Mouse (Mus musculus): ENCODE results near the gene Ap5m1. TPM values are rescaled to one million over a fixed set of nuclear protein-coding genes. Genes with fewer than 3 reads are reported as not detected.
"Not testable (repeated sequence)": the region's sequence is repeated elsewhere in the genome, so short reads cannot be mapped to it uniquely, and the experiment has no call there.

Ap5m1 gene
- polyA plus RNA-seq, 1 experiment from 2014 or later: 29.5 TPM

DNA sequence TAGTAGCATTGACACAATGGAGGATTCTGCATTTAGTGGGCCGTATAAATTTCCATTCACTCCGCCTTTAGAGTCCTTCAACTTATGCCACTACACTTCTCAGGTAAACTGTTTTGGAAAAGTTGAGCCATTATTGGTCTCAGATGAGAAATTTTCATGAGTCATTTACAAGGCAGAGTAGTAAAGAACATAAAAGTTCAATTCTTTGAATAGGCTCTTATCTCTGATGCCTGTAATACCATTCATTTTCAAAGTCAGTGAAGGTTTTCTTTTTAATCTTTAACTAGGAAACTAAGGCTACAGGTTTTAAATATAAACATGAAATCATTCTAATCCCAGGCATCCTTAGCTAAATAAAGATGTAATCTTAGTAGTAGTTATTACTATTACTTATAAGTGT is 12.9 kb downstream of the Ap5m1 start:
- H3K4me2 ChIP-seq (replicated peaks): no peak overlapping the region
- ATAC-seq: peak; percentile 75
- H3K27ac ChIP-seq: no peak overlapping the region
- H3K27me3 ChIP-seq (replicated peaks): no peaks in the 10 kb centered on the region
- no peak overlapping the region for H3K9ac ChIP-seq
- no peak overlapping the region for H3K4me3 ChIP-seq (replicated peaks)
- no peaks in the 10 kb centered on the region for H3K9me3 ChIP-seq
- no peaks in the 10 kb centered on the region for H3K36me3 ChIP-seq
- 65% methylated on average over 2 of the region's 2 CpGs for WGBS
- no peaks in the 10 kb centered on the region for H3K4me1 ChIP-seq (replicated peaks)

DNA sequence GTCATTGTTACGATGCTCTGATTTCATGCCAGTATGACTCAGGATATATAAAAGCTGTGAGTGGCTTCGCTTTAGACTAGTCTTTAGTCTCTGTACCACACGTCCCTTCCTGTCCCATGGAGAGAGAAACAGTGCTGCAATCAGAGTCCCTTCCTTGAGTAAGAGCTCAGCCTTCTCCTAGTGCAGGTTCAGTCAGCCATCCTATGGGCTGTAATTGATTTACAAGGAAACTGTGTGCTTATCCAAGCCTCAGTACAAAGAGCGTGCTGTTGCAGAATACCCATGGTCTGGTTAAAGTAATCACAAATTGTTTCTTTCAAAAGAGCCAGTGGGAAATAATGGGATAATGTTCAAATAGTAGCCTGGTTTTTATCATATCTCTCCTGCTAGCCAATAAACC is 20.6 kb downstream of the Ap5m1 start:
- H3K27ac ChIP-seq: no peak overlapping the region
- 74% methylated on average over 4 of the region's 4 CpGs for WGBS
- peak; percentile 72 for ATAC-seq

DNA sequence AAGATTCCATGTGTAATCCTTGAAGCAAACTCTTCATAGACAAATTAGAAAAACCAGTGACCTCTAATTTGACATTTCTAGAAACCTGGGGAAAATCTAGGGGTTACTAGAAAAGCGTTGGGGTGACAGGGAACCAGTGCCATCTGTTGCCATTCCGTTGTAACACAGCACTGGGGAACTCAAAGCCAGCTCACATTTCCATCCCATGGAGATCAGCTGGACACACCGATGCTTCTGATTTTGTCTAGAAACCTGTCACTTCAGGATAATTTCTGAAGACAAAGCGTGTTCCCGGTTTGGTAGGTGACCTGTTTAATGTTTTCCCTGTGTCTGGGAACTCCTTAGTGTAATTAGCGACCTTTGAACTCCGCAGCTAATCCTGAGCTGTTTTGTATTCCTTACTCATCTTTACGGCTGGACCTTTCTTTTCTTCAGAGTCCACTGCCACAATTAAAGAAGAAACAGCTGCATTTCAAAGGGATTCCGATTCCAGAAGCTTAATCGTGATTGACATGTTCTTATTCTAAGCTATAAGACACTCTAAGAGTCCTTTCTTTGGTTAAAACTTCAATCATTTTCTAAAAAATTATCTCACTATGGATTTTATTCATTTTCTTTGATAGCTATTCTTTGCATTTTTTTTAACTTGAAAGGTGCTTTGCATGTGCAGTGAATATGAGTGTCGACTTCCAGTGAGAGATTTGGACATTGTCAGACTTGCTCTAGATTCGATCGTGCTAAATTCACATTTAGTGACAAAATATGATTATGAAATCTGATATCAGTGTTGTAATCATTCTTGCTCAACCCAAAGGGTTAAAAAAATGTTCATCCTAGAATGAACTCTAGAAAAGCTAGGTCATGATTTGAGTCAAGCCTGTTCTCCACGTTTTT is 22.5 kb downstream of the Ap5m1 start:
- no peak overlapping the region for H3K4me3 ChIP-seq (replicated peaks)
- no peaks in the 10 kb centered on the region for H3K36me3 ChIP-seq
- no peak overlapping the region for H3K27ac ChIP-seq
- no peaks in the 10 kb centered on the region for H3K4me1 ChIP-seq (replicated peaks)
- no peak overlapping the region for H3K9ac ChIP-seq
- WGBS: 50% methylated on average over 14 of the region's 14 CpGs
- no peak overlapping the region for H3K4me2 ChIP-seq (replicated peaks)
- no peaks in the 10 kb centered on the region for H3K27me3 ChIP-seq (replicated peaks)
- ATAC-seq: peak; percentile 66
- no peaks in the 10 kb centered on the region for H3K9me3 ChIP-seq

More for the DNA sequence above, 20.6 kb downstream of the Ap5m1 start:
- no peaks in the 10 kb centered on the region for H3K36me3 ChIP-seq
- H3K4me2 ChIP-seq (replicated peaks): no peak overlapping the region
- H3K4me3 ChIP-seq (replicated peaks): no peak overlapping the region
- no peaks in the 10 kb centered on the region for H3K27me3 ChIP-seq (replicated peaks)
- no peaks in the 10 kb centered on the region for H3K4me1 ChIP-seq (replicated peaks)
- H3K9me3 ChIP-seq: no peaks in the 10 kb centered on the region
- no peak overlapping the region for H3K9ac ChIP-seq

DNA sequence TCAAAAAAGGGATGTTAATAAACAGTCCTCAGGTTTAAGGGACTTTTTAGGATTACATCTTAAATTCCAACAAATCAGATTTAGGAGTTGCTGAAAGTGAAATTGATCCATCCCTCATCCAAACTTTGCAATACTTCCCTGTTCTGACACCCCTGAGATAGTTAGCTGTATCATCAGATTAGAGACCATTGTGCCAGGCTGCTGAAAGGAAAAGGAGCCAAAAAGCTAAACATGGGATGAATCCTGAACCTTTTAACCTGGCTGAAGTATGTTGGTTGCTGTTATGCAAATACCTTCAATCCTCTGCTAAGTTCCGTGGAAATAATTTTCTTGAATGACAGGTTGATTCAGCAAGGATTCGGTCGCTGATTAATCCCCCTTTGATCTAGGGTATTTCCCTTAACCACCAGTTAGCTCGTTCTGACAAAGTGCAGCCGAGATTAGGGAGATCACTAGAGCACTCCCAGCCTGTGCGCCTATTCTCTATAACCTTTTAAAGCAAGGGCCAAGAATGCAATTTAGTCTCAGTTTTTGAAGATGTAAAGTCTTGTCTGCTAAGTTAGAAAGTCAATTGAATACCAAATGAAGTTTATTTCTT is 23.7 kb downstream of the Ap5m1 start:
- Histone ChIP-seq H3K27ac (no peak overlapping the region), H3K4me1 (replicated peaks) (no peaks in the 10 kb centered on the region), H3K9ac (no peak overlapping the region), H3K4me3 (replicated peaks) (no peak overlapping the region), H3K27me3 (replicated peaks) (no peaks in the 10 kb centered on the region), H3K36me3 (no peaks in the 10 kb centered on the region), H3K9me3 (no peaks in the 10 kb centered on the region), H3K4me2 (replicated peaks) (no peak overlapping the region)
- 37% methylated on average over 6 of the region's 6 CpGs for WGBS
- ATAC-seq: no peak

DNA sequence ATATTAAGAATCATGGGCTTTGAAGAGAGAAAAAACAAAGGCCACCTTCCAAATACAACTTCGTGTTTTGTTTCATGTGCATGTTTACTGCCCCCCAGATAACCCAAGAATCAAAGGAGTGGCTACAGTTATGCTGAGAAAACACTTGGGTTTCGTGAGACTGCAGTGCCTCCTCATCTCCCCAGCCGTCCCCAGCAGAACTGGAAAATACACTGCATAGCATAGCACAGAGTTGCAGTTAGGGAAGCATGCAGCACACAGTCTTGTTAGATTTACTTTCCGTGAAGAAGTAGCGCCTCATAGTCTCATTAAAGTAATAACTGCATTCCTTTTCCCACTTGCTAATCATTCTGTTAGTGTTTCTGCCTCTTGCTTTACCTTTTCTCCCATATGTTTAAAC is 24.2 kb downstream of the Ap5m1 start:
- Histone ChIP-seq H3K4me1 (replicated peaks) (no peaks in the 10 kb centered on the region), H3K4me2 (replicated peaks) (no peak overlapping the region), H3K36me3 (no peaks in the 10 kb centered on the region), H3K27ac (no peak overlapping the region), H3K4me3 (replicated peaks) (no peak overlapping the region), H3K9ac (no peak overlapping the region), H3K9me3 (no peaks in the 10 kb centered on the region), H3K27me3 (replicated peaks) (no peaks in the 10 kb centered on the region)
- 60% methylated on average over 5 of the region's 5 CpGs for WGBS
- ATAC-seq: no peak

DNA sequence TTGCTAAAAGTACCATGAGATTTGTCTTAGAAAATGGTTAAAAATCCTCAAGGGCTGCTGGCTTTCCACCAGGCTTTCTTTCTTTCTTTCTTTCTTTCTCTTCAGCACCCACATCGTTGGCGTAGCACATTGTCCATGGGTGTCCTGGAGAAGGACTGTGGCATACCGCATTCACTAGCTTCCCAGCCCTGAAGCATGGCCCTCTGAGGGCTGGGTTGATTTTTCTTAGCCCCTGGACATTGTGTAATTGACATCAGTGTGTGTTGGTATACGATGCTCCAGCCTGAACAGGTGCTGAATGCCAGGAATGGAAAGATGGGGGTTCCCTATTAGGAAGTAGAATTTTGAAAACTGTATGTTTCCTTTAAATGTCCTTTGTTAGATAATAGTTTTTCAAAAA is 25.4 kb downstream of the Ap5m1 start:
- ATAC-seq: no peak
- H3K4me3 ChIP-seq (replicated peaks): no peak overlapping the region
- no peaks in the 10 kb centered on the region for H3K27me3 ChIP-seq (replicated peaks)
- H3K27ac ChIP-seq: no peak overlapping the region
- H3K9me3 ChIP-seq: no peaks in the 10 kb centered on the region
- H3K9ac ChIP-seq: no peak overlapping the region
- 94% methylated on average over 4 of the region's 4 CpGs for WGBS
- no peak overlapping the region for H3K4me2 ChIP-seq (replicated peaks)
- H3K4me1 ChIP-seq (replicated peaks): no peaks in the 10 kb centered on the region
- H3K36me3 ChIP-seq: no peaks in the 10 kb centered on the region

DNA sequence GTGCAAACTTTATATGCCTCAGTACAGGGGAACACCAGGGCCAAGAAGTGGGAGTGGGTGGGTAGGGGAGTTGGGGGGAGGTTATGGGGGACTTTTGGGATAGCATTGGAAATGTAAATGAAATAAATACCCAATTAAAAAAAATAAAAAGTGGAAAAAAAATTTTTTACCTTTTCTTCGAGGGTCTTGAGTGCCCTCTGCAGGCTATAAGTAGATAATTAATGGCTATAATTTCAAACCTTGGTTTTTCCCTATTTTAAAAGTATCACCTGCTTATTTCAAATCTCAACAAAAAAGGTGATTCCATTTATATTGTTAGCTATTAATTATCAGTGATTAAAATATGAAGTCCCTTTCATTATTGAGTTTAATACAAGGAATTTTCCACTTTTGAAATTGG is 25.9 kb downstream of the Ap5m1 start:
- H3K9me3 ChIP-seq; H3K9ac ChIP-seq; H3K4me2 ChIP-seq (replicated peaks); H3K27ac ChIP-seq; H3K36me3 ChIP-seq; ATAC-seq; H3K27me3 ChIP-seq (replicated peaks); H3K4me3 ChIP-seq (replicated peaks); H3K4me1 ChIP-seq (replicated peaks): not testable (repeated sequence)
- 40% methylated on average over 1 of the region's 1 CpGs for WGBS

DNA sequence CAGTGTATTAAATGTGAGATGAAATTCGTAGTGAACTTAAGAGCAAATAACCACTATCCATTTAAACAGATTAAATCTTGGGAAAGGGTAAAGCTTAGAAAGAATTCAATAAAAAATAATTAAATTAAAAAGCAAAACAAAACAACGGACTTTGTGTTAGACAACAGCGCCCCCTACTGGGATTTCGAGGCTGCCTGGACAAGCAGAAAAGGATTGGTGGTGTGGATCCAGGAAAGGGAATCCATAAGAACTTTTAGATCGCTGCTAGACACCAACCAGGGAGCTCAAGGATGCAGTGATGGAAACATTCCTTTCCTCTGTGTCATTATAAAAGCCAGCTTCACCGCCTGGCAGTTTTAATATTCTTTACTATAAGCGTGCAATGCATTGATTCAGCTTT is 52.5 kb downstream of the Ap5m1 start:
- no peak overlapping the region for H3K4me3 ChIP-seq (replicated peaks)
- no peak overlapping the region for H3K27ac ChIP-seq
- ATAC-seq: no peak
- no peaks in the 10 kb centered on the region for H3K36me3 ChIP-seq
- no peaks in the 10 kb centered on the region for H3K27me3 ChIP-seq (replicated peaks)
- no peaks in the 10 kb centered on the region for H3K4me1 ChIP-seq (replicated peaks)
- no peaks in the 10 kb centered on the region for H3K9me3 ChIP-seq
- no peak overlapping the region for H3K4me2 ChIP-seq (replicated peaks)
- H3K9ac ChIP-seq: no peak overlapping the region
- 9% methylated on average over 7 of the region's 7 CpGs for WGBS

DNA sequence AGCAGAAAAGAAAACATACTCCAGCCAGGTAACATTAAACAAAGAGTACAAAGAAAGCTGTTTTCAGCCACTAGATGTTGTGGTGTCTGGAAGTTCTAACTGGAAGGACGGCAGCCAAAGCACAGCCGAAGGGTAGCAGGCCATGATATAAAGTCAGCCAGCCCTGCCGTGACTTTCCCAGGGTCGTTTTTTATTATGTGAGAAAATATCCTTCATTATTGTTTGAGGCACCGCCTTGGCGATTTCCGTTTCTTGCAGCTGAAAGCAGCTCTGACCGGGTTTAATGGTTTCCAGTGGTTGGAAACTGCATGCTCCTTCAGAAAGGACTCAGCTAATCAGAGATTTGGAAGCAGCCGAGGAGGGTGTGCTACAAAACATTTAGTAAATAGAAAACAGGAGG is 55.8 kb downstream of the Ap5m1 start:
- Histone ChIP-seq H3K27ac (no peak overlapping the region), H3K4me1 (replicated peaks) (no peaks in the 10 kb centered on the region), H3K4me2 (replicated peaks) (no peak overlapping the region), H3K27me3 (replicated peaks) (no peaks in the 10 kb centered on the region), H3K9me3 (no peaks in the 10 kb centered on the region), H3K4me3 (replicated peaks) (no peak overlapping the region), H3K36me3 (no peaks in the 10 kb centered on the region), H3K9ac (no peak overlapping the region)
- 49% methylated on average over 9 of the region's 9 CpGs for WGBS
- ATAC-seq: no peak

DNA sequence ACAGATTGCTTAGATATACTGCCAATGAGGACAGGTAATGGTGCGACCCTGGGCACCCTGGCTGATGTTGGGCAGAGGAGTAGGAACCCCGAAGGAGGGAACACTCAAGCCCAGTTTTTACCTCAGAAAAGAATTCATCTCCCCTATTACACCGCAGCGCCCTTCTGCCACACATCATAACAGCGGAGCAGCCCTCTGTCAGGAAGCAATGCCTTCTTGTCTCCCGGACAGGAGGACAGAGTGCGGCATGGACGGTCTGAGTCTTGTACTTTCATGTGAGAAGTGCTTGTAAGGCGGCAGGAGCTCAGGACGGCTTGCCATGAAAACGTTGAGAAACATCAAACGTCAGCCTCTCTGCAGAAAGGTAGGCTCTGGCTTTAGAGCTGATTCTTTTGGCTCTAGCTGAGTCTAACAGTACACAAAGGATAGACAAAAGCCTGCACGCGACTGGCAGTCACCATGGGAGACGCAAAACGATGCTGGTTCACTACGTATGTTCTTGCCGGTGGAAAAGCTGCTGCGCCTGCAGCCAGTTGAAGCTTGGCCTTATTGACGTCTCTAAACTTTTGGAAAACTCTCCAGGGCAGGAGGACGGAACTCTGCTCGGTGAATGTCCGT is 61.4 kb downstream of the Ap5m1 start:
- H3K4me3 ChIP-seq (replicated peaks): no peak overlapping the region
- no peak for ATAC-seq
- no peaks in the 10 kb centered on the region for H3K36me3 ChIP-seq
- H3K27me3 ChIP-seq (replicated peaks): no peaks in the 10 kb centered on the region
- H3K4me2 ChIP-seq (replicated peaks): no peak overlapping the region
- no peak overlapping the region for H3K27ac ChIP-seq
- no peaks in the 10 kb centered on the region for H3K9me3 ChIP-seq
- 78% methylated on average over 23 of the region's 23 CpGs for WGBS
- no peaks in the 10 kb centered on the region for H3K4me1 ChIP-seq (replicated peaks)
- H3K9ac ChIP-seq: no peak overlapping the region

DNA sequence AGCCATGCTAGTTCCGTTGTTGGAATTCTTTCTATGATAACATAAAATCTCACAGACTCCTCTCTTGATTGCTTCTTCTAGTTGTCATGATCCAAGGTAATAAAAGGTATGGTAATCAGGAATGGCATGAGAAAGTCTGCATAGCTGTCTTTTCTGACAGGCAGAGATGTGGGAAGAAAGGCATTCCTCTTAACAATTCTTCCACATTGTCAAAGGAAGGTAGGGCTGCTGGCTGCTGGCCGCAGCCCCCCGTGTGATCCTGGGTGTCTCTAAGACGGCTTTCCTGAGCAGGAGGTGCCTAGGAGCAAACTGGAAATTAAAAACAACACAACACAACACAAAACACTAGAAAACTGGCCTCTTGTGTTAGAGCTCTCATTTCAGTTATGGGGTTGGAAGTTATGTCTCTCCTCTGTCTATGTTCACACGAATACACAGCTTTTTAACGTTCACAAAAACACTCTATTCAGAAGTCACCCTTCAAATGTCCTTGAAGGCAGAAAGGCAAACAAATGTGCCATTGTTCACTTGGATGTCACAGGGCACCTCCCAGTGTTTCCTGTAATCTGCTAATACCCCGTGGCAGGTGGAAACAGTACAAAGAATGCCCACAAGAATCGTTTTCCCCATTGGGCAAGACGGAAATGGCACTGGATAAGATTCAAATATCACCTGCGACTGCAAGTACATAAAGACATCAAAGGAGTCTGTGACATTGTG is 62.8 kb downstream of the Ap5m1 start:
- Histone ChIP-seq H3K36me3 (no peaks in the 10 kb centered on the region), H3K9me3 (no peaks in the 10 kb centered on the region), H3K4me1 (replicated peaks) (no peaks in the 10 kb centered on the region), H3K4me3 (replicated peaks) (no peak overlapping the region), H3K9ac (no peak overlapping the region), H3K27ac (no peak overlapping the region), H3K4me2 (replicated peaks) (no peak overlapping the region), H3K27me3 (replicated peaks) (no peaks in the 10 kb centered on the region)
- WGBS: 67% methylated on average over 10 of the region's 10 CpGs
- no peak for ATAC-seq

DNA sequence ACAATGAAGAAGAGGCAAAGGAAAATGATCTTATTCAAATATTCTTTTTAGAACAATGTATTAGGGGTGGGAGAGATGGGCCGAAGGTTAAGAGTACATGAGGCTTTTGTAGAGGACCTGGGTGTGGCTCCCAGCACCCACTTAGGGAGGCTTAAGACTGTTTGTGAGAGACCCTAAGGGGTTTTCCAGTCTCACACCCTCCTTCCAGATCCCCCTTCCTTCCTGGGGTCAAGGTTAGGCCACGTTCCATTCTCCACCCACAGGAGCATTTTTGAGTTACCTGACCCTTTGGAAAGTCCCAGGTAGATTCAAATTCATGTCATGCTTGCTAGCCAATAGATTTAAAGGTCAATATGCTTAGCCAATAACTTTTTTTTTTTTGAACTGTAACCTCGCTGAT is 66.5 kb downstream of the Ap5m1 start:
- no peak overlapping the region for H3K9ac ChIP-seq
- no peaks in the 10 kb centered on the region for H3K36me3 ChIP-seq
- no peak overlapping the region for H3K4me3 ChIP-seq (replicated peaks)
- ATAC-seq: no peak
- no peak overlapping the region for H3K27ac ChIP-seq
- no peaks in the 10 kb centered on the region for H3K27me3 ChIP-seq (replicated peaks)
- H3K4me2 ChIP-seq (replicated peaks): no peak overlapping the region
- 88% methylated on average over 3 of the region's 3 CpGs for WGBS
- H3K9me3 ChIP-seq: no peaks in the 10 kb centered on the region
- H3K4me1 ChIP-seq (replicated peaks): no peaks in the 10 kb centered on the region

Measured in intestine, embryonic 15.5 days (tissue).